Mouse (Mus musculus) CD4-positive, CD25-positive, alpha-beta regulatory T cell, adult 2 months (primary cell): ENCODE results near the gene Spesp1.
A peak's percentile ranks its signal among the peaks of the same experiment; 100 is the strongest.

ENCODE experiments used
- DNase-seq: peaks from one replicate; pipeline ENCODE4 v3.0.0-alpha.2; 2012; ENCODE audit warnings: low read depth, low spot score

Gene Spesp1

DNA sequence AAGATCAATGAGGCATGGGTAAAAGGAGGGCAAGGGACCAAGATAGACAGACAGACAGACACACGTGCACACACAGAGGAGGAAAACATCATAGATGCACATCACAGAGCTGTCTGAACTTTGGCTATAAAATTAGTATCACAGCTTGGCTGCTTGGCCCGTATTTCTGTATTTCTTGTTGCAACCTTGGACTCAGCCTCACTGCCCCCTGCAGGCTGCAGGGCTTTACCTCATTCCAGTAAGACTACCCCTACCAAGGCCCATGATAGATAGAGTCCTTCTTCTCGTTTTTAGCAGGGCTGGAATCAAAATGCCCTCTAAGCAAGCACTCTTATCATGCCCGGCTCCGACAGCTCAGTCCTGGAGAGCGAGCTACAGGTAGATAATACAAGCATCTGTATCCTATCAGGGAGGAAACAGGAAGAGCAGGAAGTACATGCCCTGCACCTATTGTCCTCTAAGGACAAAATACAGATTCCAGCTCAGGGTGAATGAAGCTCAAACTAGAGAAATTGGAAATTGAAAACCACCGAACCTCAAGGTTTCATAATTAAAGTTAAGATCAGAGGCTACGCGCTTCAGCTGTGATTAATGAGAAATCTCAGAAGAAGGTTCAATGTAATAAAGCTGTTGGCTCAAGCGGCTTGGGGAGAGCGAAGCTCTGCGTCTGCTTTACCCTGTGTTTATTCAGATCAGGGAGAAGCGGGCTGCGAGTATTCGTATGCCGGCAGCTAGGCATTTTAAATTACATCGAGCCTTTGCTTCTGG, 36.2 kb downstream of the Spesp1 start:
- peak; percentile 9 for DNase-seq

GRCm38 (mm10) chr9:62244612-62245010, 37.4 kb downstream of the Spesp1 start:
- DNase-seq, result no peak

DNA sequence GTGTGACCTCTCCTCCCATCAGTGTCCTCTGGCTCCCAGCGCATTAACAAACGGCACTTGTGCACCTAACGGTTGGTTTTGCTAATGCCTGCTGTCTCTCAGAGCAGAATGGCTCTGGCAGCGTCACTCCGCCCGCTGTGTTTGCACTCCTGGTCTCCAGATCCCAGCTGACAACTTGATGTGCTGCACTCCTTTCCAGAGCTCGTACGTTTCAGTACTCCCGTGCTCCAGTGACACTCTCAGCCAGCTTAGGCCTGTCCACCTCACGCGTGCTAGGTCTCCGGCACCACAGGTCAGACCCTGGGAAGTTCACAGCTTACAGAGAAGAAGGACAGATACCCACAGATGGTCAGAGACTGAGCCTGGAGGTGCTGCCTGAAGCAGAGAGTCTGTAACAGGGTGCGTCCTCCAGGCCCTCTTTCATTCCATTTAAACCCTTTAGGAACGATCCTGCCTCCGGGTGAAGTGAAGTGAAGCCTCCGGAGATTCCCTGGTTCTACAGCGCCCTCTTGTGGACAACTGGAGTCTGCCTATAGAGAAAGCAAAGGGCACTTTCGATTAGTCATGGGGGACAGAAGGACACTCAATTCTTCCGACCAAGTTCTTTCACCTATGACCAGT, 37.9 kb downstream of the Spesp1 start:
- peak; percentile 79 for DNase-seq

- no peak for DNase-seq
Observed at GRCm38 (mm10) chr9:62240036-62240435, 42.0 kb downstream of the Spesp1 start.

GRCm38 (mm10) chr9:62237381-62237980, 44.5 kb downstream of the Spesp1 start:
- no peak for DNase-seq

- DNase-seq, result no peak
Observed at GRCm38 (mm10) chr9:62235501-62235900, 46.5 kb downstream of the Spesp1 start.

DNA sequence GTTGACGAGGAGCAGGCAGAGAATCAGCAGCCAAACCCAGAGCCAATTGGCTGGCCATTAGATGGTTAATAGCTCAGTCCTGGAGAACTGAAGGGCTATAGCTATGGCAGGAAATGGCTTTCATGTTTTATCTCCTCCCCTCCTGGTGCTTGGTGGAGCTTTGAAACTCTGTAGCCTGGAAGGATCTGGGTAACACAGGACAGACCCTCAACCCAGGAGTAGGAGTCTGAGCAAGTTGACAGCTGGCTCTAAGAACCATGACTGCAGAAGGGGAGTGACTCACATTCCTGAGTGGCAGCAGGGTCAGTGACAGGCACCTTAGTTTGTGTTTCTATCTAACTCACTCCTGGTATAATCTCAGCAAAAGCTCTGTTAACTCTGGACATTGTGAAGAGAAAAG, 49.4 kb downstream of the Spesp1 start:
- DNase-seq, result no peak

DNA sequence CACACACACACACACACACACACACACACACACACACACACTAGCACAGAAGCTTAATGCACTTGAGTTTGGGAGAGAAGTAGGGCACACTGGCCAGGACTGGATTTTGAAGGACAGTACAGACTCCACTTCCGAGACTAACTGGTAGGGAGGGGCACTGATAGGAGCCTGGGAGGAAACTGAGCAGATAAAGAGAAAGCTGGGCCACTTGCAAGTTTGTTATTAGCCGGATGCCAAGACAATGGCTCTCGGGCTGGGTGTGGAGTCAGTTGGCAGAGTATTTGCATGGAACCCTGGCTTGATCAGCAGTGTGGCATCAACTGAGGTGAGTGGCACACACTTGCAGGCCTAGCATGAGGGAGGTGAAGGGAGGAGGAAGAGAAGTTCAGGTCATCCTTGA, 51.0 kb downstream of the Spesp1 start:
- no peak for DNase-seq

DNA sequence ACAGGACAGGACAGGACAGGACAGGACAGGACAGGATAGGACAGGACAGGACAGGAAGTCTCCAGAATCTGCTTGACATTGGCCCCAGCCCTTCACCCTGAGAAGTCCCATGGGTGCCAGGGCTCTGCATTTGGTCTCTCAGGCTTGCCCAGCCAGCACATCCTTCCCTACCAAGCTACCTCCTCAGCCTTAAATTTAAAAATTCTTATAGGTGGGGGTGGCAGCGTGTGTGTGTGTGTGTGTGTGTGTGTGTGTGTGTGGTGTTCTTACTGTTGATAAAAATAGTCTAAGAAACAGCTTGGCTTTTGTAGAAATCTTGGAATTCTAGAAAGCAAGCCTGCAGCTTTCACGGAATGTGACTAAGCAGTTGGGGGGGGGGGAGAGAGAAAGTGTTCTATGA, 52.0 kb downstream of the Spesp1 start:
- no peak for DNase-seq

DNA sequence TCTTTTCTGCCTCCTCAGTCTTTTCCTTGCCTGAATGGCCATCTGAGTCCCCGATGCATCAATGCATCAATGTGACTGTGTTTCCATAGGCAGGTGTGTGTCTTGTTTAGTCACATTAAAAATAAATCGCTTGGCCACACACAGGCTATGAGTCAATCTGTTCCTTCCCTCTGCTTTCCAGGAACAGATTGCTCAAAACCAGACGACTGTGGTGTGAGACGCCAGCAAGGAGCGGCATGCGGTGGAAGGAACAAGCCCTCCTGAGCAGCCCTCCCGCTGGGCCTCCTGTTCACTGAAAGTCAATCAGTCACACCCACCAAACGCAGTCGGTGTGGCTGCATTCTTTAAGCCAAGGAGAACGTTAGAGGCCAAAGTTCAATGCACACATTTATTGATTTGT, 59.5 kb downstream of the Spesp1 start:
- no peak for DNase-seq

- DNase-seq, result no peak
Observed at GRCm38 (mm10) chr9:62222029-62222428, 60.0 kb downstream of the Spesp1 start.
